Mouse (Mus musculus): ENCODE data around the gene Pmf1. TPM values are rescaled to one million over a fixed set of nuclear protein-coding genes. Genes with fewer than 3 reads are reported as not detected.
A peak's percentile ranks its signal among the peaks of the same experiment; 100 is the strongest.
"Not testable (repeated sequence)": the region's sequence is repeated elsewhere in the genome, so short reads cannot be mapped to it uniquely, and the experiment has no call there.

Pmf1 gene
- polyA plus RNA-seq, 1 experiment from 2014 or later: 100 TPM

DNA sequence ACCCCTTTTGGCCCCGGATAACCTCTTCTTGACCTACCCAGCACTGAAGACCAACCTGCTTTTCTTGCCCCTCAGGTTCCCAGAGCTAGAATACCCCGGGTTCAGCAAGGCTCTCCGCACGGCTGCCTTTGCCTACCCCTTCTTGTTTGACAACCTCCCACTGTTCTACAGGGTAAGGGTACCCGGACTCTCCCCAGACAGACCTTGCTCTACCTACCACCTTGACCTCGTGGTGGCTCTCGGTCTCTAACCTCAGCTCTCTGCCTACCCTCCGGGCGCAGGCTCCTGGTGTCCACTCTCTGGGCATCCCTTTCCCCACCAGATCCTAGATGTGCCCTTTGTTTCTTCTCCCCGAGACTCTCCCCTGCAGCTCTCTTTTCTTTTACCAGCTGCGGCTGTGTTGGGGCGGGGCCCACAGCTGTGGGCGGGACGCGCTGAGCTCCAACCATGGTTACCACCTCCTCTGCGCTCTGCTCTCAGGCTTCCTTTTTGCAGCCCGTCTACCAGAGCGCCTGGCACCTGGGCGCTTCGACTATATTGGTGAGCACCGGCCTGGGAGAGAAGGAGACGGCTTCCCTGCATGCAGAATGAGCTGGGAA, 43.2 kb downstream of the Pmf1 start:
- Histone ChIP-seq H3K4me1 (replicated peaks) (peaks cover 23% of the 10 kb centered on the region), H3K4me2 (peak overlapping the region; percentile 45), H3K27me3 (replicated peaks) (peaks cover 27% of the 10 kb centered on the region)
- not testable (repeated sequence) for H3K9ac ChIP-seq; H3K4me3 ChIP-seq; H3K9me3 ChIP-seq (replicated peaks); H3K27ac ChIP-seq (ENCODE audit: poor library complexity, severe bottlenecking); H3K36me3 ChIP-seq
- WGBS: 8% methylated on average over 21 of the region's 22 CpGs
- ATAC-seq (ENCODE audit: insufficient number of reproducible peaks, low FRiP score): 0 out of 2 replicates have a peak, but pooled peaks have one; percentile 29

DNA sequence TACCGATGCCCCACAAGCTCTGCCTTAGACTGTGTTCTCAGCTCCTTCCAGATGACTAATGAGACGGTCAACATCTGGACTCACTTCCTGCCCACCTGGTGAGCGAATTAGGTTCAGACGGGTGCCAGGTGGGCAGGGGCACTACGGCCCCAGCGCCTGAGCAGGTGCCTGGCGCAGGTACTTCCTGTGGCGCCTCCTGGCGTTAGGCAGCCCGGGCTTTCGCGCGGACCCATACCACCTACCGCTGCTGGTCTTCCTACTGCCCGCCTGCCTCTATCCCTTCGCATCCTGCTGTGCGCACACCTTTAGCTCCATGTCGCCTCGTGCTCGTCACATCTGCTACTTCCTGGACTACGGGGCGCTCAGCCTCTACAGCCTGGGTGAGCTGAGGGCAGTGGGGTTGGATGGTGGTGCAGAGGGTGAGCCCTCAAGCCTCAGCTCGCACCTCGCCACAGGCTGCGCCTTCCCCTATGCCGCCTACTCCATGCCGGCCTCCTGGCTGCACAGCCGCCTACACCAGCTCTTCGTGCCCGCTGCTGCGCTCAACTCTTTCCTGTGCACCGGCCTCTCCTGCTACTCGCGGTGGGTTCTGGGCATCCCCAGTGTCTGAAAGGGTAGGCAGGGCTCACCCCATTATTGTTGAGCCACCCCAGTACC, 44.3 kb downstream of the Pmf1 start:
- 26% methylated on average over 34 of the region's 34 CpGs for WGBS
- Histone ChIP-seq H3K4me2 (0 out of 2 replicates have a peak overlapping the region, but pooled peaks have one; percentile 13), H3K27ac (ENCODE audit: poor library complexity, severe bottlenecking) (no peak overlapping the region), H3K9ac (no peak overlapping the region), H3K4me3 (no peak overlapping the region), H3K9me3 (replicated peaks) (peaks cover 8% of the 10 kb centered on the region), H3K4me1 (replicated peaks) (peaks cover 27% of the 10 kb centered on the region), H3K27me3 (replicated peaks) (peaks cover 27% of the 10 kb centered on the region), H3K36me3 (peaks cover 18% of the 10 kb centered on the region)
- no peak for ATAC-seq (ENCODE audit: insufficient number of reproducible peaks, low FRiP score)

DNA sequence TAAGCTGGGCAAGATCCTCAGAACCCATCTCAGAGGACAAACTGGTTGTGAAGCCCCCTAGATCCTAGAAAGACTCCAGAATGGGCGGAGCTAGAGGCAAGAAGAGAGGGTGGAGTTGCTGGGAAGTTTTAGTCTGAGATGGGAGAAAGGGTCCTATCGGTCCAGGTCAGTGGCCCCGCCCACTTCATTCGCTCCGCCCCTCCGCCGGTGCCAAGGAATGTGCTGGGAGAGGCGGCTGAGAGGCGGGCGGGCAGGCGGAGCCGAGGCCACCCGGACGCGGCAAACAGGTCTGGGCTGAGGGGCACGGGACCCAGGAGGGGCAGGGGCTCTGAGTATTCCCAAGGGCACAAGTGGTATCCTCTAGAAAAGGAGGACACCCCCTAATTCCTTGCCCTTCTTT, 45.8 kb downstream of the Pmf1 start, which contains the start of gene Paqr6:
Paqr6 (plus strand) TSS at position 248 of the 400 bp plus-strand sequence.
- H3K9me3 ChIP-seq (replicated peaks): no peaks in the 10 kb centered on the region
- peak within 1 kb of the TSS; percentile 45; the same call in 1 of the 2 replicates for H3K27ac ChIP-seq (ENCODE audit: poor library complexity, severe bottlenecking)
- peak within 1 kb of the TSS; percentile 59 for H3K4me2 ChIP-seq
- H3K27me3 ChIP-seq (replicated peaks): peaks cover 27% of the 10 kb centered on the region
- H3K4me1 ChIP-seq (replicated peaks): peaks cover 36% of the 10 kb centered on the region
- WGBS: 1% methylated on average over 16 of the region's 16 CpGs
- H3K9ac ChIP-seq: no peak within 1 kb of the TSS; the same call in 1 of the 2 replicates
- H3K36me3 ChIP-seq: peaks cover 33% of the 10 kb centered on the region
- peak; percentile 74 for ATAC-seq (ENCODE audit: insufficient number of reproducible peaks, low FRiP score)
- H3K4me3 ChIP-seq: peak within 1 kb of the TSS; percentile 26

DNA sequence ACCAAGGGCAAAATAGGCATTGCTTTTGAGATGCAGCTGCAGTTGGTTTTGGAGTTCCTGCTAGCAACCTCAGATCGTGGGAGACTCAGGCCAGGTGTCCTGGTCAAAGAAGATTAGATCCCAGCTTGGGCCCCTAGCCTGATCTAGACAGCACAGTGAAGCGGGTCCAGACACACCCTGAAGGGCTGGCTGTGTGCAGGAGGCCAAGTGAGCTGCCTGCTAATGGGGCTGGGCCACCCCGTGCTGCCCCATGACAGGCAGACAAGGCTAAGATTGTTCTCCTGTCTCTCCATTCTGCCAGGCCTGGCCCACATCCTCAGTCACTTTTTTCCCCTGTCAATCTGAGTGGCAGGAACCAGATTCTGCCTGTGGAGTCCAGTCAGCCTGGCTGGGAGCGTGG, 46.4 kb downstream of the Pmf1 start:
- H3K36me3 ChIP-seq: peaks cover 40% of the 10 kb centered on the region
- no peaks in the 10 kb centered on the region for H3K9me3 ChIP-seq (replicated peaks)
- H3K27ac ChIP-seq (ENCODE audit: poor library complexity, severe bottlenecking): peak overlapping the region; percentile 45; the same call in 1 of the 2 replicates
- no peak overlapping the region for H3K9ac ChIP-seq
- peaks cover 43% of the 10 kb centered on the region for H3K4me1 ChIP-seq (replicated peaks)
- WGBS: 27% methylated on average over 4 of the region's 4 CpGs
- peaks cover 27% of the 10 kb centered on the region for H3K27me3 ChIP-seq (replicated peaks)
- ATAC-seq (ENCODE audit: insufficient number of reproducible peaks, low FRiP score): peak; percentile 60; the same call in 1 of the 2 replicates
- peak overlapping the region; percentile 59 for H3K4me2 ChIP-seq
- H3K4me3 ChIP-seq: no peak overlapping the region

DNA sequence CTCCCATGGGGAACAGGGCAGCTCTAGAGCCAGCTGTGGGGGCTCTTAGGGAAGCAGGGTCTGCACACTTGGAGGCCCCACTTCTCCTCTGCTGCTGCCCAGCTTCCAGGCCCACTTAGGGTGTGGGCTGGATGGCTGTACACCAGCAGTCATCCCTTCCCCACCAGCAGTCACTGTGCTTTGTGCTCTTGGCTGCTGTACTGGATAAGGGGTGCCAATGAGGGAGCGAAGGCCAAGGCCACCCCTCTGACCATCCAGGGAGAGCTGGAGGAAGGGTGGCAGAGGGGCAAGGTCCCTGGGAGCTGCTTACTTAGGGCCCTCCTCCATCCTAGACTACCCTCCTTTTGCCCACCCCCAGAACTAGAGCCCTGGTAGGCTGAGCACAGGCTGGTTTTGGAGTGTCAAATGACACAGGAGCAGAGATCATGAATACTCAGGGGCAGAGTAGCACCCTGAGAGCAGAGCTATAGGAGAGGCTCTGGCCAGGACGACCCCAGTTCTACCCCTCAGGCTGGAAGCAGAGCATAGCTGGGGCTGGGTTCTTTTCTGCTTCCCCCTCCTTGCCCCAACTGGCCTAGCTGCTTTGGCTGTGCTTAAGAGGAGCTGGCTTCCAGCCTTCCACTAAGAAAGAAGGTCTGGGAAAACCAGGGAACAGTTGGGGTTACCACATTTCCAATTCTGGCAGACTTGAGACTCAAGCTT, 48.4 kb downstream of the Pmf1 start:
- Histone ChIP-seq H3K4me3 (no peak overlapping the region), H3K27me3 (replicated peaks) (peaks cover 20% of the 10 kb centered on the region), H3K4me2 (no peak overlapping the region), H3K9ac (no peak overlapping the region), H3K36me3 (peaks cover 59% of the 10 kb centered on the region), H3K4me1 (replicated peaks) (peaks cover 45% of the 10 kb centered on the region), H3K27ac (ENCODE audit: poor library complexity, severe bottlenecking) (no peak overlapping the region), H3K9me3 (replicated peaks) (no peaks in the 10 kb centered on the region)
- no peak for ATAC-seq (ENCODE audit: insufficient number of reproducible peaks, low FRiP score)
- 89% methylated on average over 2 of the region's 2 CpGs for WGBS

DNA sequence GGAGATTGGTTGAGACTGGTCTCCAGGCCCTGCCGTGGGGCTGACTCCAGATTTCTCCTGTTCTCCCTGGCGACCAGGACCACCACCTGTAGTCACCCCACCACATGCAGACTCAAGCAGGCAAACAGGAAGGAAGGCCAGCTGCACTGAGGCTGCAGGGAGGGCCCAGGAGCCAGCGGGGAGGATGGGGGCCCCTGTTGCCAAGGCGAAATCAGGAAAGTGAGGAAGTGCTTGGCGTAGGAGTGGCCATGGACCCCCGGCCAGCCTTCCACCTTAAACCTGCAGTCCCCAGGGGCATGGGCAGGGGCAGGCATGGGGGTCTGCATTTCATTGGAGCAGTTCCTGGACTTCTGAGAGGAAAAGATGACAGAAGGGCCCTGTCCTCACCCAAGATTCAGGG, 49.0 kb downstream of the Pmf1 start:
- H3K27ac ChIP-seq (ENCODE audit: poor library complexity, severe bottlenecking): no peak overlapping the region
- no peaks in the 10 kb centered on the region for H3K9me3 ChIP-seq (replicated peaks)
- H3K36me3 ChIP-seq: peaks cover 66% of the 10 kb centered on the region
- WGBS: 59% methylated on average over 6 of the region's 6 CpGs
- no peak overlapping the region for H3K4me3 ChIP-seq
- peaks cover 44% of the 10 kb centered on the region for H3K4me1 ChIP-seq (replicated peaks)
- H3K4me2 ChIP-seq: no peak overlapping the region
- ATAC-seq (ENCODE audit: insufficient number of reproducible peaks, low FRiP score): no peak
- no peak overlapping the region for H3K9ac ChIP-seq
- peaks cover 15% of the 10 kb centered on the region for H3K27me3 ChIP-seq (replicated peaks)

DNA sequence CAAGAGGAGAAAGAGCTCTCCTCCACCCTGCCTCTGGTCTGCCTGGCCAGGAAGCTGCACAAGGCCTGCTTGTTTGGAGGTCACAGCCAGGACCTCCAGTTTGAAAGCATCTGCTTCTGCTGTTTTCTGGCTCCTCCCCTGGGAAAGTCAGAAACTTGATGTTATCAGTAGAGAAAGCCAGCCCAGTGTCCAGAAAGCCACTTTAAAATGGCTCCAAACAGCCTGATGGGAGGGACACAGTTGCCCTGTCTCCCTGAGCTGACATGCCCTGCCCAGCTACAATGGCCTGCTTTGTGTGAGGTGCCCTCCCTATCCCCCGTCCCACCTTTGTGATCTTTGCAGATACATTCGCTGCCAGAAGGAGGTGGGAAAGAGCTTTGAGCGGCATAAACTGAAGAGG, 50.1 kb downstream of the Pmf1 start:
- H3K36me3 ChIP-seq: peaks cover 77% of the 10 kb centered on the region
- H3K4me3 ChIP-seq: no peak overlapping the region
- peak overlapping the region; percentile 53 for H3K27ac ChIP-seq (ENCODE audit: poor library complexity, severe bottlenecking)
- H3K27me3 ChIP-seq (replicated peaks): peaks cover 3% of the 10 kb centered on the region
- 54% methylated on average over 3 of the region's 3 CpGs for WGBS
- no peak overlapping the region for H3K9ac ChIP-seq
- no peak overlapping the region for H3K4me2 ChIP-seq
- H3K9me3 ChIP-seq (replicated peaks): no peaks in the 10 kb centered on the region
- H3K4me1 ChIP-seq (replicated peaks): peaks cover 43% of the 10 kb centered on the region
- ATAC-seq (ENCODE audit: insufficient number of reproducible peaks, low FRiP score): no peak

DNA sequence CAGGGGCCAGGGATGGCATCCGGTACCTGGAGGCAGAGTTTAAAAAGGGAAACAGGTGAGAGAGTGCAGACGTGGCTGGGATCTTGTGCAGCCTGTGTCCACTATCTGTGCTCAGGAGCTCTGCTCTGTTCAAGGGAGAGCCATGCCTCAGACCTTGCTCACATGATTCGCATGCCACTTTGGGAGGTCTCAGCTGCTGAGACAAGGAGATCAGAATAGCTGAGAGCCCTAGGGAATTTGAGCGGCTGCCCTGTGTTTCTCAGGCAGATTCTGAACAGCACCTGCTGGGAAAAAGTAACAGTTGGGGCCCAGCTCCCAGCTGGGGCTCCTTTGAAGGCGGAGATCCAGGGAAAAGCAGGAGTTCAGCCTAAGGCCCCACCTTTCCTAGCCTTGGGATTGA, 50.5 kb downstream of the Pmf1 start:
- Histone ChIP-seq H3K9me3 (replicated peaks) (no peaks in the 10 kb centered on the region), H3K4me1 (replicated peaks) (peaks cover 39% of the 10 kb centered on the region), H3K9ac (0 out of 2 replicates have a peak overlapping the region, but pooled peaks have one; percentile 18), H3K4me3 (no peak overlapping the region), H3K27me3 (replicated peaks) (no peaks in the 10 kb centered on the region), H3K4me2 (no peak overlapping the region), H3K27ac (ENCODE audit: poor library complexity, severe bottlenecking) (peak overlapping the region; percentile 53), H3K36me3 (peaks cover 81% of the 10 kb centered on the region)
- 54% methylated on average over 5 of the region's 5 CpGs for WGBS
- ATAC-seq (ENCODE audit: insufficient number of reproducible peaks, low FRiP score): no peak

DNA sequence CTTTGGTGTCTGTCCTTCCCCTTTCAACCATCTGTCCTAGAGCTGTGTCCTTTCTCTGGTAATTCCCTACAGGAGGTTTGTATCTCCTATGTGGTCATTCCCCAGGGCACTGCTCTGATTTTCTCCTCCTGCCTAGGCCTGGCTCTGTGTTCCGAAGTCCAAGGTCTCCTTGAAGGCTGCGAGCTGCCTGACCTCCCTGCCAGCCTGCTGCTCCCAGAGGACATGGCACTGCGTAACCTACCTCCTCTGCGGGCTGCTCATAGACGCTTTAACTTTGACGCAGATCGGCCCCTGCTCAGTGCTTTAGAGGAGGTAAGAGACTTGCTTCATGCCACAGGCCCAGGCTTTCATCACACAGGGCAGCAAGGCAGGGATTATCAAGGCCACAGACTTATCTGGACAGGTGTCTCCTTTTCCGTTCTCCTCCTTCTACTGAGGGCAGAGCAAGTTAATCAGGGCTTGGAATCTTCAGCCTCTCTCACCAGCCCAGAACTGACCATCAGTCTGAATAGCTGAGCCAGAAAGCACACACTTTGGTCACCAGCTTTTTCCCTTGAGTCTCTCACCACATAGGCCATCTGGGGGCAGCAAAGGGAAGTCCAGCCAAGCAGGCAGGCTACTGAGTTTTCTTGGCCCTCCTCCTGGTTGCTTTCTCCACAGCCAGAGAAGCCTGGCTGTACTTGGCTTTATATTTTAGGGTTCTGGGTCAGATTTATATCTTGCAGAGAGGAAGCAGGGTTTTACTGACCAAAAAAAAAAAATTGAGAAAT, 55.5 kb downstream of the Pmf1 start:
- no peak for ATAC-seq (ENCODE audit: insufficient number of reproducible peaks, low FRiP score)
- Histone ChIP-seq H3K4me2 (no peak overlapping the region), H3K27ac (ENCODE audit: poor library complexity, severe bottlenecking) (no peak overlapping the region), H3K9ac (no peak overlapping the region), H3K9me3 (replicated peaks) (no peaks in the 10 kb centered on the region), H3K27me3 (replicated peaks) (no peaks in the 10 kb centered on the region), H3K4me1 (replicated peaks) (peaks cover 11% of the 10 kb centered on the region), H3K4me3 (no peak overlapping the region), H3K36me3 (peaks cover 99% of the 10 kb centered on the region)
- 93% methylated on average over 8 of the region's 8 CpGs for WGBS

DNA sequence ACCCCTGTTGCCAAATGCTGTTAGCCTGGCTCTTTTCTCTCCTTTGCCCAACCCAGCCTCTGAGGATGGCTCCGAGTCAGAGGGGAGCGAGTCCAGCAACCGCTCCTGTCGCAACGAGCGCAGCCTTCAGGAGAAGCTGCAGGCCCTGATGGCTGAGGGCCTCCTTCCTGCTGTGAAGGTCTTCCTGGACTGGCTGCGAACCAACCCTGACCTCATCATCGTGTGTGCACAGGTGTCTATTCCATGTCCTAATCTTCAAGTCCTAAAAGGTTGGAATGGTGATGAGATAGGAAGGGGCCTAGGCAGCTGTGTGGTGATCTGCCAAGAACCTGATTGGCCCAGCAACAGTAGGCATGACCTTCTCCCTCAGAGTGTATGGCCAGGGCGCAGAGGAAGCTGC, 57.2 kb downstream of the Pmf1 start:
- 90% methylated on average over 9 of the region's 9 CpGs for WGBS
- no peaks in the 10 kb centered on the region for H3K9me3 ChIP-seq (replicated peaks)

More for the DNA sequence above, 57.2 kb downstream of the Pmf1 start:
- H3K4me3 ChIP-seq: no peak overlapping the region
- H3K4me1 ChIP-seq (replicated peaks): no peaks in the 10 kb centered on the region
- H3K9ac ChIP-seq: no peak overlapping the region
- no peaks in the 10 kb centered on the region for H3K27me3 ChIP-seq (replicated peaks)
- no peak overlapping the region for H3K27ac ChIP-seq (ENCODE audit: poor library complexity, severe bottlenecking)
- no peak for ATAC-seq (ENCODE audit: insufficient number of reproducible peaks, low FRiP score)
- H3K36me3 ChIP-seq: peaks cover 98% of the 10 kb centered on the region
- H3K4me2 ChIP-seq: no peak overlapping the region
